Mouse (Mus musculus): ENCODE measurements at regions not wholly inside any gene's neighbourhood (a gene's known extent, or its start where the extent isn't known, plus 50 kb on each side); places are given as distances from the start of the nearest gene placed in this dataset.
A peak's percentile ranks its signal among the peaks of the same experiment; 100 is the strongest.

DNA sequence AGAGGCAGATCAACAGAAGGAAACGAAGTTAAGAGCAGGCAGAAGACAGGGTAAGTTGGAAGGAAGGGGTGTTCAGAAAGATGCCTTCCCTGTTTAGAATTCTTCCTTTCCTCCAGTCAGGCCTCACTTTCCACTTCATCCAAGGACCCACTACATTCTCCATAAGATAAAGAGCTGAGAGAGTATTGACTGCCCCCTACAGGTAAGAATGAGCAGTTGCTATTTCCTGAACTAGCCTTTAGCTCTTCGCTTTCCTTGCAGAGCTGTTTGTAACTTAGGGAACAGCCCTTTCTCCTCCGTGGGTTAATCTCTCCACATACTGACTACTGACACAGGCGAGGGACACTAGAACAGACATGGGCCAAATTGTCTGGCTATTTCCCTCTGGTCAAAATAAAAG, 273.1 kb downstream of the Atp23 start:
- H3K9ac ChIP-seq (ENCODE audit: control insufficient read depth, low read depth, low read length, poor library complexity, severe bottlenecking) = no peak overlapping the region
- DNase-seq (ENCODE audit: low read depth, low spot score) = no peak
- H3K4me3 ChIP-seq (ENCODE audit: control insufficient read depth in 1 of 2, insufficient read depth in 1 of 2, low read depth in 2 of 2, low read length in 2 of 2) = no peak overlapping the region
- no peaks in the 10 kb centered on the region for H3K79me2 ChIP-seq (ENCODE audit: control insufficient read depth, insufficient read depth, low read length, poor library complexity)
- no peak overlapping the region for H3K27ac ChIP-seq (ENCODE audit: control insufficient read depth, low read depth, low read length)
- no peaks in the 10 kb centered on the region for H3K9me3 ChIP-seq (replicated peaks; ENCODE audit: insufficient read depth, low read length)
- H3K27me3 ChIP-seq (ENCODE audit: control insufficient read depth in 1 of 2, insufficient read depth in 2 of 2, low read length in 2 of 2) = no peaks in the 10 kb centered on the region
- TF ChIP-seq RAD21 (IDR thresholded peaks at IDR 0.05; ENCODE audit: low read depth, low read length) (no peak), CHD2 (IDR thresholded peaks at IDR 0.05; ENCODE audit: low read length) (no peak), UBTF (IDR thresholded peaks at IDR 0.05; ENCODE audit: borderline replicate concordance, insufficient read depth, low read depth, low read length) (no peak), USF1 (IDR thresholded peaks at IDR 0.05; ENCODE audit: low read depth, low read length) (no peak), ZMIZ1 (IDR thresholded peaks at IDR 0.05; ENCODE audit: low read depth, low read length) (no peak), TCF12 (IDR thresholded peaks at IDR 0.05; ENCODE audit: low read depth, low read length) (no peak), BHLHE40 (IDR thresholded peaks at IDR 0.05; ENCODE audit: borderline replicate concordance, low read depth, low read length) (no peak), NRF1 (IDR thresholded peaks at IDR 0.05; ENCODE audit: insufficient read depth, low read depth, low read length, poor library complexity, severe bottlenecking) (no peak), JUND (IDR thresholded peaks at IDR 0.05; ENCODE audit: low read depth, low read length) (no peak), ZC3H11A (IDR thresholded peaks at IDR 0.05; ENCODE audit: low read depth, low read length) (no peak)
- no peaks in the 10 kb centered on the region for H3K4me1 ChIP-seq (ENCODE audit: control insufficient read depth in 1 of 2, insufficient read depth in 2 of 2, low read length in 2 of 2)
- H3K36me3 ChIP-seq (ENCODE audit: control insufficient read depth in 1 of 2, insufficient read depth in 2 of 2, low read length in 2 of 2) = no peaks in the 10 kb centered on the region

DNA sequence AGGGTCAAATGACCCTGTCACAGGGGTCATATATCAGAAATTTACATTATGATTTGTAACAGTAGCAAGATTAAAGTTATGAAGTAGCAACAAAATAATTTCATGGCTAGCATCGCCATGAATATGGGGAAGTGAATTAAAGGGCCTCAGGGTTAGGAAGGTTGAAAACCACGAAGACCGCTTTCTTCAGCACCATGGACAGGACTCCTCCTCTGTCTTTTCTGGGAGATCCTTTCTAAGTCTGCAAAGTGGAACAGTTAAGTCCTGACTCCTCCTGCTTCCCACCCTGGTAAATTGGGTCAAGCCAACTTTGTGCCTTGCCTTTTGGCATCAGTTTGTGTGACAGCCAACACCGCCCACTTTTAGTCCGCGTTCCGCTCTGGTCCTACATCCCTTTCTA, 275.7 kb downstream of the Atp23 start:
- no peaks in the 10 kb centered on the region for H3K4me1 ChIP-seq (ENCODE audit: control insufficient read depth in 1 of 2, insufficient read depth in 2 of 2, low read length in 2 of 2)
- no peak overlapping the region for H3K27ac ChIP-seq (ENCODE audit: control insufficient read depth, low read depth, low read length)
- no peak overlapping the region for H3K4me3 ChIP-seq (ENCODE audit: control insufficient read depth in 1 of 2, insufficient read depth in 1 of 2, low read depth in 2 of 2, low read length in 2 of 2)
- TF ChIP-seq BHLHE40 (IDR thresholded peaks at IDR 0.05; ENCODE audit: borderline replicate concordance, low read depth, low read length) = no peak
- no peak for TF ChIP-seq SMC3 (IDR thresholded peaks at IDR 0.05; ENCODE audit: low read depth, low read length)
- no peak for TF ChIP-seq JUND (IDR thresholded peaks at IDR 0.05; ENCODE audit: low read depth, low read length)
- TF ChIP-seq CTCF (IDR thresholded peaks at IDR 0.05 in 2 of 3, conservative IDR thresholded peaks at IDR 0.05 in 1 of 3; ENCODE audit: control insufficient read depth in 1 of 3, insufficient read depth in 1 of 3, low read depth in 2 of 3, low read length in 3 of 3, poor library complexity in 1 of 3, severe bottlenecking in 1 of 3) = no peak
- TF ChIP-seq ZMIZ1 (IDR thresholded peaks at IDR 0.05; ENCODE audit: low read depth, low read length) = no peak
- no peak for TF ChIP-seq POLR2AphosphoS2 (IDR thresholded peaks at IDR 0.05; ENCODE audit: low read length)
- no peak for TF ChIP-seq NELFE (IDR thresholded peaks at IDR 0.05; ENCODE audit: low read depth, low read length)
- no peaks in the 10 kb centered on the region for H3K36me3 ChIP-seq (ENCODE audit: control insufficient read depth in 1 of 2, insufficient read depth in 2 of 2, low read length in 2 of 2)
- peak; percentile 16 for DNase-seq (ENCODE audit: low read depth, low spot score)
- H3K9me3 ChIP-seq (replicated peaks; ENCODE audit: insufficient read depth, low read length) = no peaks in the 10 kb centered on the region
- no peaks in the 10 kb centered on the region for H3K79me2 ChIP-seq (ENCODE audit: control insufficient read depth, insufficient read depth, low read length, poor library complexity)
- H3K9ac ChIP-seq (ENCODE audit: control insufficient read depth, low read depth, low read length, poor library complexity, severe bottlenecking) = no peak overlapping the region
- no peaks in the 10 kb centered on the region for H3K27me3 ChIP-seq (ENCODE audit: control insufficient read depth in 1 of 2, insufficient read depth in 2 of 2, low read length in 2 of 2)

DNA sequence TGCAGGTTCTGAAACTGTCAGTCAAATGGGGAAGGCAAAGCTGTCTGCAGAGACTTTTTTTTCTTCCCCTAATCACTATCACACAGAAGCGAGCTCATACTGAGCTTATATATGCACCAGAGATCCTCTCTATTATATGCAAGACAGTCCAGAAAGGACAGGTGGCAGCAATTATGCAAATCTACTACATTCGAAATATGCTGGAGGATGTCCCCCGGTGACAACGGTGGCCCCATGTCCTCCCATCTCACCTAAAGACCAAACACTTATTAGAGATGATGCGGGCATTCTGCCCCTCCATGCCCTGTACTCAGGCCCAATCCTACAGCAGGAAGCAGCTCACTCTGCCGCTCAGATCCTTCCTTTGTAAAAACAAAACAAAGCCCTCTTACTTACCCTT, 280.4 kb downstream of the Atp23 start:
- Histone ChIP-seq H3K27ac (ENCODE audit: control insufficient read depth, low read depth, low read length) (no peak overlapping the region), H3K9ac (ENCODE audit: control insufficient read depth, low read depth, low read length, poor library complexity, severe bottlenecking) (no peak overlapping the region), H3K4me3 (ENCODE audit: control insufficient read depth in 1 of 2, insufficient read depth in 1 of 2, low read depth in 2 of 2, low read length in 2 of 2) (no peak overlapping the region), H3K9me3 (replicated peaks; ENCODE audit: insufficient read depth, low read length) (no peaks in the 10 kb centered on the region), H3K36me3 (ENCODE audit: control insufficient read depth in 1 of 2, insufficient read depth in 2 of 2, low read length in 2 of 2) (no peaks in the 10 kb centered on the region), H3K4me1 (ENCODE audit: control insufficient read depth in 1 of 2, insufficient read depth in 2 of 2, low read length in 2 of 2) (no peaks in the 10 kb centered on the region), H3K27me3 (ENCODE audit: control insufficient read depth in 1 of 2, insufficient read depth in 2 of 2, low read length in 2 of 2) (no peaks in the 10 kb centered on the region), H3K79me2 (ENCODE audit: control insufficient read depth, insufficient read depth, low read length, poor library complexity) (no peaks in the 10 kb centered on the region)
- DNase-seq (ENCODE audit: low read depth, low spot score) = no peak
- TF ChIP-seq MXI1 (IDR thresholded peaks at IDR 0.05; ENCODE audit: low read depth, low read length) (no peak), NELFE (IDR thresholded peaks at IDR 0.05; ENCODE audit: low read depth, low read length) (no peak)

Measured in MEL (cell line).